Mouse (Mus musculus) CD4-positive, CD25-positive, alpha-beta regulatory T cell, adult 9 weeks (primary cell): ENCODE measurements around the gene Klhl24. TPM values are rescaled to one million over a fixed set of nuclear protein-coding genes. Genes with fewer than 3 reads are reported as not detected.

ENCODE experiments used
- polyA plus RNA-seq: library from polyadenylated mRNA; unstranded; fragments of 100-300 nt; shearing (Covaris generic); gene quantifications from one replicate; pipeline ENCODE4 v1.2.1, GENCODE M21; 2017

The Klhl24 gene
- polyA plus RNA-seq: 59.5 TPM

DNA sequence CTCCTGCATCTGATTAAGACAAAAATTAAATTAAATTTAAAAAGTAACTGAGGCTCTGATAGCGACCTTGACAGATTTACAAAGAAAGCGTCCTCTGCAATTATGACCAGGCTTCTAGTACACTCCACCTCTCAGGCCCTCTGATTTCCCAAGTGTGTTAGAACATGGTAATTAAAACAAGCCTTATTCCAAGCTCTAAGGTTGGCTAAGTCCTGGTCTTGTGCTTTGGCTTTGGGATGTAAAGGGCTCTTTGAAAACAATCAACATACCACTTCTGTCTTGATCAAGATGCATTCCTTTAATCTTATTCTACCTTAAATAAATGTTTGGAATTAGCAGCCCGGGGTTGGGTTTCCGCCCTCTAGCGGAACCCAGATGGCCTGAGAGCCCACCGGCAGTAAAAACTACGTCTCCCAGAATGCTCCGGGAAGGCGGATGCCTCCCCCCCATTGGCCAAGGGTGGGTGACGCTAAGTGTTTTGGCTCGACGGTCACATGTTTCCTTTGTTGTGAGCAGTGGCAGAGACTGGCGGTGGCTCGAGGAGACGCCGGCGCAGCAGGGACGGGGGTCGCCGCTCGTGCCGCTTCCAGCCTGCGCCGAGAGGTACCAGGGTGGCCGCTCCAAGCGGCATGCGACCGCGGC lies at the start of gene Klhl24:
TSS of gene Klhl24 (plus strand) at position 474 of the 642 bp plus-strand sequence.

GRCm38 (mm10) chr16:20140772-20141531 lies 43.6 kb downstream of the Klhl24 start, which contains the start of gene Yeats2:
TSS of gene Yeats2 (plus strand) at chr16:20141063.

Other genes with a start within 250 kb of the Klhl24 start
- gene Klhl6, start 114.5 kb upstream of the Klhl24 start, polyA plus RNA-seq: 358 TPM
- gene Yeats2, start 43.5 kb downstream of the Klhl24 start, polyA plus RNA-seq: 27.3 TPM
- 0.16 TPM for gene Map6d1, start 143.8 kb downstream of the Klhl24 start, polyA plus RNA-seq
- 96.1 TPM for gene Parl, start 204.8 kb downstream of the Klhl24 start, polyA plus RNA-seq
- not detected for gene Cyp2ab1, start 227.9 kb downstream of the Klhl24 start, polyA plus RNA-seq